Comparison of ENCODE assay signal across 30 mouse cellular contexts in genomic region chr6:51546085-51546484, GRCm38 (mm10). TPM values are rescaled to one million over a fixed set of nuclear protein-coding genes. Genes with fewer than 3 reads are reported as not detected.
A peak's percentile ranks its signal among the peaks of the same experiment; 100 is the strongest.
DNase-seq lines count a peak whose midpoint lies in the region; ATAC-seq and TF ChIP-seq lines count a peak whose summit lies in the region.
"Had no signal": no experiment of that assay in that cellular context is flagged by ENCODE, and none has a peak within 500 bp of the region (broad histone marks: within the 10 kb centered on the region; RNA-seq: fewer than 3 reads in every experiment).

No protein-coding gene starts in this region.

- peak overlapping the region; percentile 21; the same call in 1 of the 2 replicates for H3K9ac ChIP-seq in liver, embryonic 16.5 days (ENCODE audit: low read depth, low read length)
- no peak overlapping the region for H3K9ac ChIP-seq in liver, embryonic 11.5 days (ENCODE audit: low read depth, low read length)
- H3K9ac ChIP-seq in stomach, postnatal 0 days (ENCODE audit: low read length) = no peak overlapping the region
- H3K9ac ChIP-seq in forebrain, postnatal 0 days = no peak overlapping the region
- H3K9ac ChIP-seq: embryonic facial prominence, embryonic 13.5 days; forebrain, embryonic 15.5 days; heart, embryonic 15.5 days; intestine, embryonic 15.5 days; limb, embryonic 12.5 days; liver, embryonic 14.5 days; lung, embryonic 15.5 days; midbrain, embryonic 15.5 days had no signal

- DNase-seq in liver, embryonic 11.5 days (ENCODE audit: low spot score) = no peak
- DNase-seq in 416B (ENCODE audit: low read depth) = peak; percentile 62
- DNase-seq in stomach, postnatal 0 days (ENCODE audit: low spot score) = no peak
- no peak for DNase-seq in left cerebral cortex, adult 11 months (ENCODE audit: low spot score)
- DNase-seq in forebrain, postnatal 0 days = no peak
- DNase-seq: adrenal gland, postnatal 14 days; cerebellum, adult 18-20 months; cerebellum, postnatal 10 days; kidney, adult 2 months; kidney, postnatal 4 days; layer of hippocampus, postnatal 36 days; lung, postnatal 4 days; right cerebral cortex, postnatal 25 days; thymus, postnatal 4 days had no signal

- no peaks in the 10 kb centered on the region for H3K27me3 ChIP-seq in liver, embryonic 16.5 days (ENCODE audit: control insufficient read depth, insufficient read depth, low read depth, low read length)
- H3K27me3 ChIP-seq in liver, embryonic 11.5 days (replicated peaks; ENCODE audit: control insufficient read depth, insufficient read depth, low read length) = no peaks in the 10 kb centered on the region
- H3K27me3 ChIP-seq in stomach, postnatal 0 days (ENCODE audit: control insufficient read depth, insufficient read depth, low read length) = no peaks in the 10 kb centered on the region
- H3K27me3 ChIP-seq in forebrain, postnatal 0 days (ENCODE audit: insufficient read depth, low read length) = no peaks in the 10 kb centered on the region
- H3K27me3 ChIP-seq: CH12.LX; embryonic facial prominence, embryonic 13.5 days; forebrain, embryonic 15.5 days; heart, embryonic 15.5 days; intestine, embryonic 15.5 days; limb, embryonic 12.5 days; lung, embryonic 15.5 days; midbrain, embryonic 15.5 days had no signal

- peaks cover 11% of the 10 kb centered on the region for H3K4me1 ChIP-seq in liver, embryonic 16.5 days (ENCODE audit: control insufficient read depth, low read depth, low read length)
- peaks cover 14% of the 10 kb centered on the region; the same call in 1 of the 2 replicates for H3K4me1 ChIP-seq in liver, embryonic 11.5 days (replicated peaks; ENCODE audit: control insufficient read depth, insufficient read depth, low read length)
- peaks cover 7% of the 10 kb centered on the region; the same call in 1 of the 2 replicates for H3K4me1 ChIP-seq in brown adipose tissue, adult 24 weeks (ENCODE audit: control insufficient read depth, insufficient read depth, insufficient read length, low read length)
- no peaks in the 10 kb centered on the region for H3K4me1 ChIP-seq in stomach, postnatal 0 days (replicated peaks; ENCODE audit: control insufficient read depth, insufficient read depth)
- H3K4me1 ChIP-seq in forebrain, postnatal 0 days (ENCODE audit: insufficient read depth) = no peaks in the 10 kb centered on the region
- H3K4me1 ChIP-seq: midbrain, embryonic 15.5 days had no signal

- peak overlapping the region; percentile 54 for H3K27ac ChIP-seq in liver, embryonic 16.5 days (ENCODE audit: low read length)
- no peak overlapping the region for H3K27ac ChIP-seq in liver, embryonic 11.5 days (ENCODE audit: low read depth, low read length)
- peak overlapping the region; percentile 73 for H3K27ac ChIP-seq in brown adipose tissue, adult 24 weeks (replicated peaks; ENCODE audit: low read depth, low read length)
- H3K27ac ChIP-seq in stomach, postnatal 0 days (replicated peaks) = no peak overlapping the region
- no peak overlapping the region for H3K27ac ChIP-seq in forebrain, postnatal 0 days (ENCODE audit: low read depth, low read length)
- H3K27ac ChIP-seq: embryonic facial prominence, embryonic 13.5 days; forebrain, embryonic 15.5 days; heart, embryonic 10.5 days; hindbrain, postnatal 0 days; intestine, embryonic 15.5 days; kidney, postnatal 0 days; liver, embryonic 14.5 days; lung, embryonic 15.5 days; midbrain, embryonic 10.5 days; midbrain, embryonic 15.5 days had no signal

- WGBS in liver, embryonic 16.5 days (ENCODE audit: insufficient replicate concordance) = 51% methylated on average over 2 of the region's 2 CpGs
- WGBS in liver, embryonic 11.5 days = 75% methylated on average over 2 of the region's 2 CpGs
- WGBS in stomach, postnatal 0 days = 68% methylated on average over 2 of the region's 2 CpGs
- 90% methylated on average over 2 of the region's 2 CpGs for WGBS in forebrain, postnatal 0 days

- no peaks in the 10 kb centered on the region for H3K9me3 ChIP-seq in liver, embryonic 16.5 days (replicated peaks; ENCODE audit: control insufficient read depth, low read length)
- H3K9me3 ChIP-seq in liver, embryonic 11.5 days (ENCODE audit: control insufficient read depth, low read length) = no peaks in the 10 kb centered on the region
- H3K9me3 ChIP-seq in stomach, postnatal 0 days (ENCODE audit: control insufficient read depth, low read length) = no peaks in the 10 kb centered on the region
- no peaks in the 10 kb centered on the region for H3K9me3 ChIP-seq in forebrain, postnatal 0 days (ENCODE audit: low read length)
- H3K9me3 ChIP-seq: embryonic facial prominence, embryonic 13.5 days; forebrain, embryonic 10.5 days; forebrain, embryonic 15.5 days; heart, embryonic 10.5 days; heart, embryonic 15.5 days; intestine, embryonic 15.5 days; limb, embryonic 12.5 days; lung, embryonic 15.5 days; midbrain, embryonic 10.5 days; midbrain, embryonic 15.5 days had no signal

- no peak overlapping the region for H3K4me2 ChIP-seq in liver, embryonic 16.5 days (ENCODE audit: low read depth, low read length)
- H3K4me2 ChIP-seq in liver, embryonic 11.5 days = no peak overlapping the region
- no peak overlapping the region for H3K4me2 ChIP-seq in stomach, postnatal 0 days (replicated peaks; ENCODE audit: low read depth)
- H3K4me2 ChIP-seq in forebrain, postnatal 0 days (ENCODE audit: low read depth) = no peak overlapping the region
- H3K4me2 ChIP-seq: forebrain, embryonic 15.5 days; intestine, embryonic 15.5 days; limb, embryonic 12.5 days; midbrain, embryonic 15.5 days had no signal

- TF ChIP-seq CTCF in stomach, postnatal 0 days (IDR thresholded peaks at IDR 0.05; ENCODE audit: low read depth) = no peak
- no peak for TF ChIP-seq CTCF in forebrain, postnatal 0 days (IDR thresholded peaks at IDR 0.05; ENCODE audit: low read depth)

- TF ChIP-seq EP300 in stomach, postnatal 0 days (optimal IDR thresholded peaks at IDR 0.05) = no peak

- H3K4me3 ChIP-seq in liver, embryonic 16.5 days (ENCODE audit: low read depth, low read length) = no peak overlapping the region
- no peak overlapping the region for H3K4me3 ChIP-seq in liver, embryonic 11.5 days (ENCODE audit: low read depth, low read length)
- H3K4me3 ChIP-seq in brown adipose tissue, adult 24 weeks (ENCODE audit: insufficient read depth, low read depth, low read length) = peak overlapping the region; percentile 22
- H3K4me3 ChIP-seq in stomach, postnatal 0 days (ENCODE audit: low read depth, low read length) = no peak overlapping the region
- H3K4me3 ChIP-seq in forebrain, postnatal 0 days (ENCODE audit: low read depth, low read length) = no peak overlapping the region
- H3K4me3 ChIP-seq: embryonic facial prominence, embryonic 13.5 days; forebrain, embryonic 10.5 days; forebrain, embryonic 15.5 days; heart, embryonic 10.5 days; intestine, embryonic 15.5 days; limb, embryonic 12.5 days; midbrain, embryonic 10.5 days; midbrain, embryonic 15.5 days had no signal

- peak; percentile 44 for ATAC-seq in liver, embryonic 16.5 days (ENCODE audit: low read depth)
- no peak for ATAC-seq in liver, embryonic 11.5 days (replicated peaks; ENCODE audit: low FRiP score)
- peak; percentile 35 for ATAC-seq in stomach, postnatal 0 days (ENCODE audit: low FRiP score, low TSS enrichment)
- no peak for ATAC-seq in forebrain, postnatal 0 days
- ATAC-seq: forebrain, embryonic 15.5 days; hindbrain, postnatal 0 days; midbrain, embryonic 15.5 days had no signal

- no peaks in the 10 kb centered on the region for H3K36me3 ChIP-seq in liver, embryonic 16.5 days (ENCODE audit: control insufficient read depth, insufficient read depth)
- no peaks in the 10 kb centered on the region for H3K36me3 ChIP-seq in liver, embryonic 11.5 days (ENCODE audit: control insufficient read depth, insufficient read depth, low read length)
- no peaks in the 10 kb centered on the region for H3K36me3 ChIP-seq in stomach, postnatal 0 days (ENCODE audit: control insufficient read depth, insufficient read depth, low read length)
- H3K36me3 ChIP-seq in forebrain, postnatal 0 days (ENCODE audit: insufficient read depth) = no peaks in the 10 kb centered on the region
- H3K36me3 ChIP-seq: embryonic facial prominence, embryonic 13.5 days; forebrain, embryonic 10.5 days; forebrain, embryonic 15.5 days; heart, embryonic 15.5 days; intestine, embryonic 15.5 days; limb, embryonic 12.5 days; lung, embryonic 15.5 days; midbrain, embryonic 15.5 days had no signal

RNA-seq across cellular contexts. Expression of gene Snx10, which starts 22.4 kb away (rescaled TPM):
- polyA plus RNA-seq in liver, embryonic 16.5 days (2015; fragmentation: Nextera tagmentation; extraction: Ambion mirVana) = 8.8 TPM in 2 replicates
- polyA plus RNA-seq in liver, embryonic 11.5 days (2014; fragmentation: Nextera tagmentation; extraction: Ambion mirVana) = 8.5 and 11.1 TPM in 2 replicates
- 168 and 195 TPM in 2 replicates for polyA plus RNA-seq in brown adipose tissue, adult 24 weeks (2012; ENCODE audit: insufficient read depth, insufficient read length, missing spikeins)
- polyA plus RNA-seq in stomach, postnatal 0 days (2015; fragmentation: Nextera tagmentation; extraction: Ambion mirVana) = 16.9 and 17.4 TPM in 2 replicates
- 76.3 and 96.5 TPM in 2 replicates for total RNA-seq in forebrain, postnatal 0 days (2014; rRNA removed)
- 78.4 and 92.6 TPM in 2 replicates for polyA plus RNA-seq in forebrain, postnatal 0 days (2015; fragmentation: Nextera tagmentation; extraction: Ambion mirVana)

Comparison
In these comparisons a context has a peak if more than half of its experiments do, and no peak if none do; other contexts are left out.
1. ATAC-seq: peak in liver, embryonic 16.5 days (single experiment) and stomach, postnatal 0 days (single experiment); none in liver, embryonic 11.5 days (single experiment) and forebrain, postnatal 0 days (single experiment).
2. H3K27ac ChIP-seq: peak in liver, embryonic 16.5 days (single experiment) and brown adipose tissue, adult 24 weeks (single experiment); none in liver, embryonic 11.5 days (single experiment), stomach, postnatal 0 days (single experiment) and forebrain, postnatal 0 days (single experiment).